Mouse (Mus musculus): ENCODE results near the gene Mier2.

DNA sequence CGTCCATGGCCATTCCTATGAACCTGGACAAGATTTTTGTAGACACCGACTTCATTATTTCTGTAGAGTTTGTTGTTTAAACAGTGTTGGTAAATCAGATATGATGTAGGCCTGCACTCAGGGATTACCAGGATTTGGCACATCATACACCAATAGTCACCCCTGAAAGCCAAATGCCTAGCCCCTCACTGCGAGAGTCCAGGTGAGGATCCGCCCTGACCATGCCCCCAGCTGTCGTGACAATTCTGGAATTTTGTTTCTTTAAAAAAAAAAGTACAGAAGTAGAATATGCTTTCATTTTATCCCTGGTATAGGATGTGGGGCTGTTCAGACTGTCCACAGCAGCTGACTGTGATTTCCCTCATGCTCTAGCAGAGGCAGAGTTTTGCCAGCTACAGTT is 14.9 kb upstream of the Mier2 start:
- TF ChIP-seq CHD2 (IDR thresholded peaks at IDR 0.05; ENCODE audit: low read length): no peak
- TF ChIP-seq POLR2A (IDR thresholded peaks at IDR 0.05; ENCODE audit: low read depth, low read length): no peak
- TF ChIP-seq E2F4 (IDR thresholded peaks at IDR 0.05; ENCODE audit: insufficient replicate concordance, low read depth, low read length): no peak
- TF ChIP-seq CTCF (conservative IDR thresholded peaks at IDR 0.05 in 1 of 2, IDR thresholded peaks at IDR 0.05 in 1 of 2; ENCODE audit: low read depth in 2 of 2, low read length in 2 of 2): no peak
